Mouse (Mus musculus) urinary bladder, adult 18-20 months (tissue): Measurements from ENCODE around the gene Rnf187.

Experiments
- DNase-seq, 2 experiments: peaks; one replicate each; pipeline ENCODE4 v3.0.0; 2022; ENCODE audit warnings: low spot score in 2 of 2, mixed read lengths in 2 of 2

Gene Rnf187

GRCm38 (mm10) chr11:58903511-58904409 lies 35.0 kb downstream of the Rnf187 start, which contains the start of gene Zfp39:
Gene Zfp39 (minus strand): TSS chr11:58904225.
- DNase-seq, result peak; percentile 93 to 98

- DNase-seq, result no peak
These were observed 37.6 kb downstream of the Rnf187 start for GRCm38 (mm10) chr11:58901080-58901479.

- no peak for DNase-seq
These were observed 41.2 kb downstream of the Rnf187 start for GRCm38 (mm10) chr11:58897485-58897884.

- DNase-seq, result peak; percentile 6 to 49
These were observed 44.3 kb downstream of the Rnf187 start for GRCm38 (mm10) chr11:58894456-58894855.

GRCm38 (mm10) chr11:58890511-58890910 lies 48.2 kb downstream of the Rnf187 start:
- no peak for DNase-seq

- no peak for DNase-seq
These were observed 55.0 kb downstream of the Rnf187 start for GRCm38 (mm10) chr11:58883756-58884155.
